Mouse (Mus musculus): ENCODE measurements around the gene Eif4ebp2. TPM values are rescaled to one million over a fixed set of nuclear protein-coding genes. Genes with fewer than 3 reads are reported as not detected.

Eif4ebp2 gene
- total and polyA plus RNA-seq, 2 experiments from 2014 or later, result 18.6 to 49.1 TPM

- ATAC-seq (no peak), DNase-seq (no peak)
- Histone ChIP-seq H3K4me1 (ENCODE audit: insufficient read depth) (no peaks in the 10 kb centered on the region), H3K9ac (no peak overlapping the region), H3K27me3 (ENCODE audit: insufficient read depth, low read length) (peaks cover 5% of the 10 kb centered on the region), H3K36me3 (ENCODE audit: insufficient read depth) (no peaks in the 10 kb centered on the region), H3K9me3 (ENCODE audit: low read length) (no peaks in the 10 kb centered on the region), H3K27ac (ENCODE audit: low read depth, low read length) (no peak overlapping the region), H3K4me3 (ENCODE audit: low read depth, low read length) (no peak overlapping the region), H3K4me2 (ENCODE audit: low read depth) (no peak overlapping the region)
- whole genome bisulfite sequencing, result 61% methylated on average over 21 of the region's 21 CpGs
- TF ChIP-seq CTCF (IDR thresholded peaks at IDR 0.05; ENCODE audit: low read depth), result no peak
Observed at GRCm38 (mm10) chr10:61412910-61413625, 39.4 kb downstream of the Eif4ebp2 start.

GRCm38 (mm10) chr10:61410193-61410592 is 42.3 kb downstream of the Eif4ebp2 start:
- no peaks in the 10 kb centered on the region for H3K4me1 ChIP-seq (ENCODE audit: insufficient read depth)
- WGBS, result 26% methylated on average over 9 of the region's 9 CpGs
- ATAC-seq, result no peak

GRCm38 (mm10) chr10:61409776-61410175 is 42.7 kb downstream of the Eif4ebp2 start:
- Histone ChIP-seq H3K36me3 (ENCODE audit: insufficient read depth) (no peaks in the 10 kb centered on the region), H3K4me2 (ENCODE audit: low read depth) (no peak overlapping the region), H3K27me3 (ENCODE audit: insufficient read depth, low read length) (no peaks in the 10 kb centered on the region), H3K9me3 (ENCODE audit: low read length) (no peaks in the 10 kb centered on the region), H3K9ac (no peak overlapping the region), H3K4me1 (ENCODE audit: insufficient read depth) (no peaks in the 10 kb centered on the region), H3K27ac (ENCODE audit: low read depth, low read length) (no peak overlapping the region), H3K4me3 (ENCODE audit: low read depth, low read length) (no peak overlapping the region)
- ATAC-seq, result no peak
- 8% methylated on average over 4 of the region's 4 CpGs for WGBS
- DNase-seq, result no peak
- TF ChIP-seq CTCF (IDR thresholded peaks at IDR 0.05; ENCODE audit: low read depth), result no peak

More at GRCm38 (mm10) chr10:61410193-61410592, 42.3 kb downstream of the Eif4ebp2 start:
- H3K36me3 ChIP-seq (ENCODE audit: insufficient read depth), result no peaks in the 10 kb centered on the region
- no peak for DNase-seq
- no peak for TF ChIP-seq CTCF (IDR thresholded peaks at IDR 0.05; ENCODE audit: low read depth)
- H3K27ac ChIP-seq (ENCODE audit: low read depth, low read length), result no peak overlapping the region
- no peak overlapping the region for H3K4me3 ChIP-seq (ENCODE audit: low read depth, low read length)
- H3K4me2 ChIP-seq (ENCODE audit: low read depth), result no peak overlapping the region
- H3K9me3 ChIP-seq (ENCODE audit: low read length), result no peaks in the 10 kb centered on the region
- H3K9ac ChIP-seq, result no peak overlapping the region
- no peaks in the 10 kb centered on the region for H3K27me3 ChIP-seq (ENCODE audit: insufficient read depth, low read length)

- no peak for DNase-seq
- no peak overlapping the region for H3K9ac ChIP-seq
- ATAC-seq, result no peak
- H3K4me1 ChIP-seq (ENCODE audit: insufficient read depth), result no peaks in the 10 kb centered on the region
- no peaks in the 10 kb centered on the region for H3K9me3 ChIP-seq (ENCODE audit: low read length)
- 7% methylated on average over 10 of the region's 10 CpGs for WGBS
- no peak for TF ChIP-seq CTCF (IDR thresholded peaks at IDR 0.05; ENCODE audit: low read depth)
- no peak overlapping the region for H3K27ac ChIP-seq (ENCODE audit: low read depth, low read length)
- H3K27me3 ChIP-seq (ENCODE audit: insufficient read depth, low read length), result no peaks in the 10 kb centered on the region
- H3K36me3 ChIP-seq (ENCODE audit: insufficient read depth), result no peaks in the 10 kb centered on the region
- H3K4me2 ChIP-seq (ENCODE audit: low read depth), result no peak overlapping the region
- no peak overlapping the region for H3K4me3 ChIP-seq (ENCODE audit: low read depth, low read length)
Observed at GRCm38 (mm10) chr10:61405958-61406357, 46.5 kb downstream of the Eif4ebp2 start.

- Histone ChIP-seq H3K36me3 (ENCODE audit: insufficient read depth) (no peaks in the 10 kb centered on the region), H3K4me2 (ENCODE audit: low read depth) (no peak overlapping the region), H3K4me3 (ENCODE audit: low read depth, low read length) (no peak overlapping the region), H3K27ac (ENCODE audit: low read depth, low read length) (no peak overlapping the region), H3K4me1 (ENCODE audit: insufficient read depth) (no peaks in the 10 kb centered on the region), H3K9me3 (ENCODE audit: low read length) (no peaks in the 10 kb centered on the region), H3K27me3 (ENCODE audit: insufficient read depth, low read length) (no peaks in the 10 kb centered on the region), H3K9ac (no peak overlapping the region)
- DNase-seq (no peak), ATAC-seq (no peak)
- 89% methylated on average over 2 of the region's 2 CpGs for WGBS
- TF ChIP-seq CTCF (IDR thresholded peaks at IDR 0.05; ENCODE audit: low read depth), result no peak; the same call in 1 of the 2 replicates
Observed at GRCm38 (mm10) chr10:61402911-61403310, 49.5 kb downstream of the Eif4ebp2 start.

- TF ChIP-seq CTCF (IDR thresholded peaks at IDR 0.05; ENCODE audit: low read depth), result peak; percentile 41
- Histone ChIP-seq H3K4me1 (ENCODE audit: insufficient read depth) (no peaks in the 10 kb centered on the region), H3K4me3 (ENCODE audit: low read depth, low read length) (no peak overlapping the region), H3K9ac (no peak overlapping the region), H3K27ac (ENCODE audit: low read depth, low read length) (no peak overlapping the region), H3K27me3 (ENCODE audit: insufficient read depth, low read length) (no peaks in the 10 kb centered on the region), H3K9me3 (ENCODE audit: low read length) (no peaks in the 10 kb centered on the region), H3K4me2 (ENCODE audit: low read depth) (no peak overlapping the region), H3K36me3 (ENCODE audit: insufficient read depth) (no peaks in the 10 kb centered on the region)
- WGBS, result 68% methylated on average over 5 of the region's 5 CpGs
- no peak for DNase-seq
- no peak for ATAC-seq
Observed at GRCm38 (mm10) chr10:61402480-61402879, 50.0 kb downstream of the Eif4ebp2 start.

- Histone ChIP-seq H3K4me2 (ENCODE audit: low read depth) (no peak overlapping the region), H3K27ac (ENCODE audit: low read depth, low read length) (no peak overlapping the region), H3K36me3 (ENCODE audit: insufficient read depth) (no peaks in the 10 kb centered on the region), H3K9ac (no peak overlapping the region), H3K4me1 (ENCODE audit: insufficient read depth) (no peaks in the 10 kb centered on the region), H3K4me3 (ENCODE audit: low read depth, low read length) (no peak overlapping the region), H3K9me3 (ENCODE audit: low read length) (no peaks in the 10 kb centered on the region), H3K27me3 (ENCODE audit: insufficient read depth, low read length) (no peaks in the 10 kb centered on the region)
- TF ChIP-seq CTCF (IDR thresholded peaks at IDR 0.05; ENCODE audit: low read depth), result no peak
- WGBS, result 85% methylated on average over 5 of the region's 5 CpGs
- ATAC-seq (no peak), DNase-seq (no peak)
Observed at GRCm38 (mm10) chr10:61400407-61400806, 52.1 kb downstream of the Eif4ebp2 start.

Data from forebrain, postnatal 0 days (tissue).